Comparison of ENCODE assay signal across 8 mouse cellular contexts in the genomic region with DNA sequence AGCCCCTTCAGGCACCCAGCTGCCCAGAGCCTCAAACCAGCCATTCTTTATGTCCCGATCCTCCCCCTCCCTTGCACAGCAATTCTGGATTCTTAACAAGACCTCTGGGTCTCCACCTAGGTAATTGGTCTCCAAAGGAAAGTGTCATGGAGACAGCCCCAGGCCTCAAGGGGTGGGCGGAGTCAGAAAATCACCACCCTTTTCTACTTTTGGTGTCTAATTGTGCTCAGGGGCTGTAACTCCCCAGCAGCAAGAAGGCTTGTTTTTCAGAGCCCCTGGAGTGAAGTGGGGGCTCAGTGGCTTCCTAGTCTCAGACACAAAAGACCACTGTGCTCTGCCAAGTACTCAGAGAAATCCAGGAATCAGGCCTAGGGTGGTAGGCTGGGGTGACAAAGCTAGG. TPM values are rescaled to one million over a fixed set of nuclear protein-coding genes. Genes with fewer than 3 reads are reported as not detected.
DNase-seq lines count a peak whose midpoint lies in the region; ATAC-seq and TF ChIP-seq lines count a peak whose summit lies in the region.

No protein-coding gene starts in this region.

- no peaks in the 10 kb centered on the region for H3K9me3 ChIP-seq in hindbrain, embryonic 10.5 days
- H3K9me3 ChIP-seq in hindbrain, embryonic 16.5 days (ENCODE audit: control insufficient read depth, low read length): no peaks in the 10 kb centered on the region
- no peaks in the 10 kb centered on the region for H3K9me3 ChIP-seq in neural tube, embryonic 12.5 days
- H3K9me3 ChIP-seq in intestine, embryonic 16.5 days (ENCODE audit: control insufficient read depth, low read length): no peaks in the 10 kb centered on the region

- H3K4me2 ChIP-seq in hindbrain, embryonic 16.5 days (ENCODE audit: low read length): no peak overlapping the region
- no peak overlapping the region for H3K4me2 ChIP-seq in neural tube, embryonic 12.5 days (replicated peaks)
- no peak overlapping the region for H3K4me2 ChIP-seq in intestine, embryonic 16.5 days (ENCODE audit: low read depth, low read length)

- peak overlapping the region; percentile 68 for H3K27ac ChIP-seq in hindbrain, embryonic 10.5 days
- no peak overlapping the region for H3K27ac ChIP-seq in hindbrain, embryonic 16.5 days (ENCODE audit: low read depth, low read length)
- no peak overlapping the region for H3K27ac ChIP-seq in neural tube, embryonic 12.5 days
- no peak overlapping the region for H3K27ac ChIP-seq in intestine, embryonic 16.5 days (ENCODE audit: low read length)

- no peaks in the 10 kb centered on the region for H3K36me3 ChIP-seq in hindbrain, embryonic 10.5 days
- no peaks in the 10 kb centered on the region for H3K36me3 ChIP-seq in hindbrain, embryonic 16.5 days (ENCODE audit: control insufficient read depth, insufficient read depth, low read length)
- H3K36me3 ChIP-seq in neural tube, embryonic 12.5 days: no peaks in the 10 kb centered on the region
- no peaks in the 10 kb centered on the region for H3K36me3 ChIP-seq in intestine, embryonic 16.5 days (ENCODE audit: control insufficient read depth, insufficient read depth, low read length)

- peaks cover 17% of the 10 kb centered on the region for H3K4me1 ChIP-seq in hindbrain, embryonic 10.5 days (replicated peaks)
- no peaks in the 10 kb centered on the region; the same call in 1 of the 2 replicates for H3K4me1 ChIP-seq in hindbrain, embryonic 16.5 days (ENCODE audit: control insufficient read depth, insufficient read depth, low read depth, low read length)
- H3K4me1 ChIP-seq in neural tube, embryonic 12.5 days: peaks cover 8% of the 10 kb centered on the region; the same call in 1 of the 2 replicates
- peaks cover 13% of the 10 kb centered on the region for H3K4me1 ChIP-seq in intestine, embryonic 16.5 days (ENCODE audit: control insufficient read depth, insufficient read depth, low read length)

- TF ChIP-seq CTCF in brain, embryonic 14.5 days (IDR thresholded peaks at IDR 0.05; ENCODE audit: borderline replicate concordance, extremely low read depth, insufficient read depth, insufficient read length): no peak

- no peak for DNase-seq in hindbrain, embryonic 10.5 days (ENCODE audit: low spot score)
- DNase-seq in neural tube, embryonic 10.5 days (ENCODE audit: extremely low spot score, low spot score): no peak
- peak; percentile 59 for DNase-seq in brain, embryonic 14.5 days (ENCODE audit: low read depth)
- no peak for DNase-seq in layer of hippocampus, adult 11-12 months (ENCODE audit: low spot score)
- no peak for DNase-seq in ovary, postnatal 36 days (ENCODE audit: low spot score)

- WGBS in hindbrain, embryonic 10.5 days: 55% methylated on average over 2 of the region's 2 CpGs
- 48% methylated on average over 2 of the region's 2 CpGs for WGBS in hindbrain, embryonic 16.5 days
- 17% methylated on average over 2 of the region's 2 CpGs for WGBS in neural tube, embryonic 12.5 days
- WGBS in intestine, embryonic 16.5 days: 56% methylated on average over 2 of the region's 2 CpGs

- no peak overlapping the region for H3K4me3 ChIP-seq in hindbrain, embryonic 10.5 days
- H3K4me3 ChIP-seq in hindbrain, embryonic 16.5 days (ENCODE audit: low read length): no peak overlapping the region
- no peak overlapping the region for H3K4me3 ChIP-seq in neural tube, embryonic 12.5 days
- H3K4me3 ChIP-seq in intestine, embryonic 16.5 days (ENCODE audit: low read length): no peak overlapping the region

- TF ChIP-seq POLR2A in brain, embryonic 14.5 days (IDR thresholded peaks at IDR 0.05; ENCODE audit: borderline replicate concordance, extremely low read depth, insufficient read depth, insufficient read length, poor library complexity, severe bottlenecking): no peak

- no peak overlapping the region for H3K9ac ChIP-seq in hindbrain, embryonic 16.5 days (ENCODE audit: low read depth, low read length)
- H3K9ac ChIP-seq in neural tube, embryonic 12.5 days: no peak overlapping the region
- no peak overlapping the region for H3K9ac ChIP-seq in intestine, embryonic 16.5 days (ENCODE audit: low read depth, low read length)

- ATAC-seq in hindbrain, embryonic 16.5 days: no peak
- ATAC-seq in neural tube, embryonic 12.5 days (ENCODE audit: low FRiP score, low read depth): peak; percentile 13; the same call in 1 of the 2 replicates
- ATAC-seq in intestine, embryonic 16.5 days: 0 out of 2 replicates have a peak, but pooled peaks have one; percentile 2

- peaks cover 4% of the 10 kb centered on the region for H3K27me3 ChIP-seq in hindbrain, embryonic 10.5 days (ENCODE audit: insufficient read depth, poor library complexity, severe bottlenecking)
- no peaks in the 10 kb centered on the region; the same call in 1 of the 2 replicates for H3K27me3 ChIP-seq in hindbrain, embryonic 16.5 days (replicated peaks; ENCODE audit: control insufficient read depth, insufficient read depth, low read length)
- H3K27me3 ChIP-seq in neural tube, embryonic 12.5 days (replicated peaks): no peaks in the 10 kb centered on the region
- H3K27me3 ChIP-seq in intestine, embryonic 16.5 days (replicated peaks; ENCODE audit: control insufficient read depth, insufficient read depth, low read length): no peaks in the 10 kb centered on the region

RNA-seq across cellular contexts. Expression of gene Ttll10, which starts 11.5 kb away (rescaled TPM):
- polyA plus RNA-seq in hindbrain, embryonic 10.5 days (2016; fragmentation: Nextera tagmentation; extraction: Ambion mirVana): 0.27 and 0.30 TPM in 2 replicates
- polyA plus RNA-seq in hindbrain, embryonic 16.5 days (2015; fragmentation: Nextera tagmentation; extraction: Ambion mirVana): not detected in 2 replicates
- polyA plus RNA-seq in neural tube, embryonic 12.5 days (2016; fragmentation: Nextera tagmentation; extraction: Ambion mirVana): 0.20 TPM in 1 of 2 replicates, not detected in the other
- 0.05 and 0.23 TPM in 2 replicates for polyA plus RNA-seq in brain, embryonic 14.5 days (2012; rRNA removed)
- polyA plus RNA-seq in intestine, embryonic 16.5 days (2015; fragmentation: Nextera tagmentation; extraction: Ambion mirVana): 4.2 and 4.7 TPM in 2 replicates

RNA-seq across cellular contexts. Expression of gene 9430015G10Rik, which starts 39.1 kb away (rescaled TPM):
- 62.3 and 72.7 TPM in 2 replicates for polyA plus RNA-seq in hindbrain, embryonic 10.5 days (2016; fragmentation: Nextera tagmentation; extraction: Ambion mirVana)
- 28.0 and 31.3 TPM in 2 replicates for polyA plus RNA-seq in hindbrain, embryonic 16.5 days (2015; fragmentation: Nextera tagmentation; extraction: Ambion mirVana)
- 42.4 and 45.6 TPM in 2 replicates for polyA plus RNA-seq in neural tube, embryonic 12.5 days (2016; fragmentation: Nextera tagmentation; extraction: Ambion mirVana)
- 68.0 and 85.5 TPM in 2 replicates for polyA plus RNA-seq in brain, embryonic 14.5 days (2012; rRNA removed)
- 21.4 and 22.3 TPM in 2 replicates for polyA plus RNA-seq in intestine, embryonic 16.5 days (2015; fragmentation: Nextera tagmentation; extraction: Ambion mirVana)

RNA-seq across cellular contexts. Expression of gene Tnfrsf18, which starts 44.8 kb away (rescaled TPM):
- polyA plus RNA-seq in hindbrain, embryonic 10.5 days (2016; fragmentation: Nextera tagmentation; extraction: Ambion mirVana): 1.3 and 1.4 TPM in 2 replicates
- polyA plus RNA-seq in hindbrain, embryonic 16.5 days (2015; fragmentation: Nextera tagmentation; extraction: Ambion mirVana): 1.7 and 1.8 TPM in 2 replicates
- 1.6 and 2.0 TPM in 2 replicates for polyA plus RNA-seq in neural tube, embryonic 12.5 days (2016; fragmentation: Nextera tagmentation; extraction: Ambion mirVana)
- polyA plus RNA-seq in brain, embryonic 14.5 days (2012; rRNA removed): 0.24 and 0.25 TPM in 2 replicates
- polyA plus RNA-seq in intestine, embryonic 16.5 days (2015; fragmentation: Nextera tagmentation; extraction: Ambion mirVana): 1.0 and 1.4 TPM in 2 replicates

RNA-seq across cellular contexts. Expression of gene Tnfrsf4, which starts 57.1 kb away (rescaled TPM):
- 0.30 and 1.3 TPM in 2 replicates for polyA plus RNA-seq in hindbrain, embryonic 10.5 days (2016; fragmentation: Nextera tagmentation; extraction: Ambion mirVana)
- polyA plus RNA-seq in hindbrain, embryonic 16.5 days (2015; fragmentation: Nextera tagmentation; extraction: Ambion mirVana): 0.64 TPM in 1 of 2 replicates, not detected in the other
- 0.52 and 0.81 TPM in 2 replicates for polyA plus RNA-seq in neural tube, embryonic 12.5 days (2016; fragmentation: Nextera tagmentation; extraction: Ambion mirVana)
- polyA plus RNA-seq in brain, embryonic 14.5 days (2012; rRNA removed): 3.3 and 4.4 TPM in 2 replicates
- polyA plus RNA-seq in intestine, embryonic 16.5 days (2015; fragmentation: Nextera tagmentation; extraction: Ambion mirVana): 0.55 and 0.86 TPM in 2 replicates

RNA-seq across cellular contexts. Expression of gene Rnf223, which starts 59.6 kb away (rescaled TPM):
- polyA plus RNA-seq in hindbrain, embryonic 10.5 days (2016; fragmentation: Nextera tagmentation; extraction: Ambion mirVana): 0.71 and 0.75 TPM in 2 replicates
- 0.40 and 0.52 TPM in 2 replicates for polyA plus RNA-seq in hindbrain, embryonic 16.5 days (2015; fragmentation: Nextera tagmentation; extraction: Ambion mirVana)
- 0.52 TPM in 2 replicates for polyA plus RNA-seq in neural tube, embryonic 12.5 days (2016; fragmentation: Nextera tagmentation; extraction: Ambion mirVana)
- polyA plus RNA-seq in brain, embryonic 14.5 days (2012; rRNA removed): 3.3 and 3.8 TPM in 2 replicates
- 0.09 and 0.10 TPM in 2 replicates for polyA plus RNA-seq in intestine, embryonic 16.5 days (2015; fragmentation: Nextera tagmentation; extraction: Ambion mirVana)
